Comparison of ENCODE assay signal across 9 mouse cellular contexts in genomic region chr17:29963730-29964259, GRCm38 (mm10). TPM values are rescaled to one million over a fixed set of nuclear protein-coding genes. Genes with fewer than 3 reads are reported as not detected.
DNase-seq lines count a peak whose midpoint lies in the region; ATAC-seq and TF ChIP-seq lines count a peak whose summit lies in the region.
"Had no signal": no experiment of that assay in that cellular context is flagged by ENCODE, and none has a peak within 500 bp of the region (broad histone marks: within the 10 kb centered on the region; RNA-seq: fewer than 3 reads in every experiment).

No protein-coding gene starts in this region.

- intact Hi-C loops in heart, postnatal 25 days (cut with DNase I), result no loop called here

- peaks cover 7% of the 10 kb centered on the region for H3K9me3 ChIP-seq in heart, embryonic 12.5 days (replicated peaks)
- H3K9me3 ChIP-seq in G1E (replicated peaks), result no peaks in the 10 kb centered on the region; the same call in 1 of the 2 replicates
- H3K9me3 ChIP-seq in limb, embryonic 14.5 days (ENCODE audit: control insufficient read depth, low read length), result peaks cover 4% of the 10 kb centered on the region; the same call in 1 of the 2 replicates

- H3K4me1 ChIP-seq in heart, embryonic 12.5 days (replicated peaks), result peaks cover 24% of the 10 kb centered on the region
- peaks cover 5% of the 10 kb centered on the region; the same call in 1 of the 2 replicates for H3K4me1 ChIP-seq in G1E (ENCODE audit: insufficient read depth, low read depth, low read length)
- H3K4me1 ChIP-seq in limb, embryonic 14.5 days (ENCODE audit: control insufficient read depth, insufficient read depth, low read length), result peaks cover 14% of the 10 kb centered on the region

- peak; percentile 60 for ATAC-seq in heart, embryonic 12.5 days (ENCODE audit: insufficient number of reproducible peaks, low FRiP score)
- ATAC-seq in G1E (ENCODE audit: extremely low read depth, insufficient number of reproducible peaks, low FRiP score, poor library complexity, severe bottlenecking), result no peak
- peak; percentile 9; the same call in 1 of the 2 replicates for ATAC-seq in granulocyte monocyte progenitor cell, adult 5-6 weeks (replicated peaks; ENCODE audit: poor library complexity, severe bottlenecking)
- no peak for ATAC-seq in limb, embryonic 14.5 days (ENCODE audit: low FRiP score, low read depth)
- no peak for ATAC-seq in erythroblast, adult 5-6 weeks (replicated peaks; ENCODE audit: low FRiP score, poor library complexity, severe bottlenecking)

- H3K27me3 ChIP-seq in heart, embryonic 12.5 days (replicated peaks), result peaks cover 32% of the 10 kb centered on the region
- peaks cover 53% of the 10 kb centered on the region for H3K27me3 ChIP-seq in G1E (ENCODE audit: insufficient read depth, low read length)
- H3K27me3 ChIP-seq in limb, embryonic 14.5 days (ENCODE audit: control insufficient read depth, insufficient read depth, low read length), result peaks cover 21% of the 10 kb centered on the region; the same call in 1 of the 2 replicates

- no peak for TF ChIP-seq POLR2A in limb, embryonic 14.5 days (IDR thresholded peaks at IDR 0.05; ENCODE audit: borderline replicate concordance, extremely low read depth, insufficient read depth, insufficient read length)

- no peak for TF ChIP-seq CTCF in G1E (IDR thresholded peaks at IDR 0.05; ENCODE audit: low read depth, low read length)

- no peak for DNase-seq in heart, postnatal 25 days (ENCODE audit: low spot score)
- no peak for DNase-seq in G1E (ENCODE audit: low spot score)
- DNase-seq in limb, embryonic 14.5 days (ENCODE audit: low spot score), result no peak
- DNase-seq in retina, embryonic 14.5 days (ENCODE audit: low spot score), result peak; percentile 58
- no peak for DNase-seq in right cerebral cortex, postnatal 14 days

- WGBS in heart, embryonic 12.5 days, result 5% methylated on average over 11 of the region's 11 CpGs
- WGBS in limb, embryonic 14.5 days, result 6% methylated on average over 11 of the region's 11 CpGs

- peak overlapping the region; percentile 65 for H3K4me2 ChIP-seq in heart, embryonic 12.5 days
- H3K4me2 ChIP-seq in limb, embryonic 14.5 days (replicated peaks; ENCODE audit: low read depth, low read length, severe bottlenecking), result peak overlapping the region; percentile 32; the same call in 1 of the 2 replicates

- peak overlapping the region; percentile 69 for H3K9ac ChIP-seq in heart, embryonic 12.5 days
- no peak overlapping the region; the same call in 1 of the 2 replicates for H3K9ac ChIP-seq in limb, embryonic 14.5 days (ENCODE audit: low read depth, low read length, severe bottlenecking)

- peak overlapping the region; percentile 76 for H3K27ac ChIP-seq in heart, embryonic 12.5 days (ENCODE audit: poor library complexity, severe bottlenecking)
- no peak overlapping the region for H3K27ac ChIP-seq in limb, embryonic 14.5 days (replicated peaks; ENCODE audit: low read depth, low read length)
- H3K27ac ChIP-seq: macrophage had no signal

- H3K4me3 ChIP-seq in heart, embryonic 12.5 days, result peak overlapping the region; percentile 30
- H3K4me3 ChIP-seq in G1E (ENCODE audit: low read depth, low read length), result peak overlapping the region; percentile 14; the same call in 1 of the 2 replicates
- 0 out of 2 replicates have a peak overlapping the region, but pooled peaks have one; percentile 1 for H3K4me3 ChIP-seq in limb, embryonic 14.5 days (replicated peaks; ENCODE audit: low read length)

- H3K36me3 ChIP-seq in heart, embryonic 12.5 days, result no peaks in the 10 kb centered on the region
- H3K36me3 ChIP-seq in G1E (replicated peaks), result no peaks in the 10 kb centered on the region
- H3K36me3 ChIP-seq in limb, embryonic 14.5 days (ENCODE audit: control insufficient read depth, insufficient read depth, low read length), result no peaks in the 10 kb centered on the region

RNA-seq across cellular contexts. Expression of gene Mdga1, which starts 6.1 kb away (rescaled TPM):
- polyA plus RNA-seq in heart, embryonic 12.5 days (2016; fragmentation: Nextera tagmentation; extraction: Ambion mirVana), result 3.9 and 6.2 TPM in 2 replicates
- 10 to 100 TPM; 14.0 to 18.3 TPM for total RNA-seq in heart, postnatal 25 days (2021)
- total RNA-seq in G1E (2014; fragmentation: Nextera tagmentation) (not detected in 2 replicates), G1E (2017) (0.05 and 0.23 TPM in 2 replicates)
- polyA plus RNA-seq in G1E (2012), result 0.05 and 0.23 TPM in 2 replicates
- total RNA-seq in granulocyte monocyte progenitor cell, adult 5-6 weeks (2014; fragmentation: Nextera tagmentation), result 14.8 and 15.7 TPM in 2 replicates
- total RNA-seq in granulocyte monocyte progenitor cell, adult 5-6 weeks (2017), result 4.0 and 7.8 TPM in 2 replicates
- polyA plus RNA-seq in limb, embryonic 14.5 days (2012; rRNA removed), result 13.2 and 15.0 TPM in 2 replicates
- polyA plus RNA-seq in limb, embryonic 14.5 days (2014; fragmentation: Nextera tagmentation; extraction: Ambion mirVana), result 4.8 and 5.7 TPM in 2 replicates
- 0.58 and 0.84 TPM in 2 replicates for total RNA-seq in erythroblast, adult 5-6 weeks (2015; ENCODE audit: low replicate concordance)
- total RNA-seq in erythroblast, adult 5-6 weeks (2017; ENCODE audit: low replicate concordance), result 2.4 and 2.5 TPM in 2 replicates

RNA-seq across cellular contexts. Expression of gene Zfand3, which starts 40.7 kb away (rescaled TPM):
- polyA plus RNA-seq in heart, embryonic 12.5 days (2016; fragmentation: Nextera tagmentation; extraction: Ambion mirVana), result 59.5 and 64.4 TPM in 2 replicates
- total RNA-seq in heart, postnatal 25 days (2021), result 100 to 1,000 TPM; 127 to 128 TPM
- total RNA-seq in G1E (2014; fragmentation: Nextera tagmentation) (49.2 and 52.1 TPM in 2 replicates), G1E (2017) (17.1 and 17.6 TPM in 2 replicates)
- polyA plus RNA-seq in G1E (2012), result 93.6 and 121 TPM in 2 replicates
- total RNA-seq in granulocyte monocyte progenitor cell, adult 5-6 weeks (2014; fragmentation: Nextera tagmentation), result 6.7 and 19.3 TPM in 2 replicates
- total RNA-seq in granulocyte monocyte progenitor cell, adult 5-6 weeks (2017), result 9.1 and 22.3 TPM in 2 replicates
- polyA plus RNA-seq in limb, embryonic 14.5 days (2012; rRNA removed), result 107 and 121 TPM in 2 replicates
- 43.1 and 45.0 TPM in 2 replicates for polyA plus RNA-seq in limb, embryonic 14.5 days (2014; fragmentation: Nextera tagmentation; extraction: Ambion mirVana)
- 10.4 and 17.6 TPM in 2 replicates for total RNA-seq in erythroblast, adult 5-6 weeks (2015; ENCODE audit: low replicate concordance)
- 3.1 and 13.4 TPM in 2 replicates for total RNA-seq in erythroblast, adult 5-6 weeks (2017; ENCODE audit: low replicate concordance)

Comparison
In these comparisons a context has a peak if more than half of its experiments do, and no peak if none do; other contexts are left out.
1. ATAC-seq: peak in heart, embryonic 12.5 days (single experiment) and granulocyte monocyte progenitor cell, adult 5-6 weeks (single experiment); none in G1E (single experiment), limb, embryonic 14.5 days (single experiment) and erythroblast, adult 5-6 weeks (single experiment).
2. Peak in every context shown above with its lines, with median percentiles within 50 percentile points of each other: H3K4me3 ChIP-seq.